Mouse (Mus musculus) brain, adult 2 months (tissue): ENCODE measurements at regions not wholly inside any gene's neighbourhood (a gene's known extent, or its start where the extent isn't known, plus 50 kb on each side); places are given as distances from the start of the nearest gene placed in this dataset.
A peak's percentile ranks its signal among the peaks of the same experiment; 100 is the strongest.

Experiments used
- DNase-seq: peaks from one replicate; pipeline ENCODE4 v3.0.0; 2011; ENCODE audit warnings: low read depth, low spot score

DNA sequence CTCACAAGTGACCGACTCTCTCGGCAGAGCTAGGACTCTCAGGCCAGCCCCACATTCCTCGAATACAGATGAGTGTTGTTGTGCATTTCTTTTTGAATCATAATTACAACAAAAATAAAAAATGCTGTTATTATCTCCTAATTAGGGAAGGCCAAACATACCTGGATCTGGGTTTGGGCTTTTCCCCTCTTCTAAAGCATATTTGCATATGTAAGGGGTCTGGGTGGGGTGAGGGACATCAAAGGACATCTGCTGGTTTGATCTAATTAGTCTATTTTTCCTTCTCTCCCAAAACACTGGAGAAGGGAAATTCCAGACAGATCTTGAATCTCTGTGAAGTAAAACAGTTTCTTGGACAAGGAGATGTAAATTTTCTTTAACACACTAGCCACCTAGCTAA lies 85.3 kb downstream of the Tfap2a start:
- no peak for DNase-seq

- peak; percentile 94 for DNase-seq
Measured at GRCm38 (mm10) chr13:40651056-40651455, 87.1 kb downstream of the Tfap2a start.

DNA sequence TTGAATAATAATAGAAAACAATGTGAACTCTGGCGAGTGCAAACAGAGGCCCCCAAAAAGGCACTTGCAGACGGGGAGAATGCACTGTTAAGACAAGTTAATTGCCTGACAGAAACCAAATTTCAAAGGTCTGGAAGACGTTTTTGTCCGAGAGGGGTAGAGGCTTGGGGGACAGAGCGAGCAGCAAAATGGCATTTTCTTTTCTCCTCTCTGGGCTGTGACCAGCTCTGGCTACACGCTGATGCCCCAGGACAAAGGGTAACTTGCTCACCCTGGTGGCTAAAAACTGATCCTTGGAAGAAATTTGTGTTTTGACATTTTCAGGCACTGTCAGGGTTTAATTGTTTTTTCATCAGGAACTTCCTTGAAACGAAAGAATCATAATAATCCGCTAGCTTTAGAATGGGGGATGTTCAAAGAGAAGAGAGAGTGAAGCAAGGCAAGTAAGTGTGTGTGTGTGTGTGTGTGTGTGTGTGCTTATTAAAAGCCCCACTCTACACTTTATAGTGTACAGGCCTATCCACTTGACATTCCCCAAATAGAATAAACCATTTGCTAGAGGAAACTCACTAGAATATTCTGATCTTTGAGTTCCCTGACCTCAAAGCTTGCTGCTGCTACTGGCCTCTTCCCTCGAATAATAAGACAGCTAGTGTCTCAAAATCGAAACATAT lies 88.0 kb downstream of the Tfap2a start:
- peak; percentile 2 for DNase-seq

- no peak for DNase-seq
Measured at GRCm38 (mm10) chr13:40649096-40650035, 88.8 kb downstream of the Tfap2a start.

GRCm38 (mm10) chr13:40646131-40646530 lies 92.0 kb downstream of the Tfap2a start:
- DNase-seq: no peak

- DNase-seq: no peak
Measured at GRCm38 (mm10) chr13:40645646-40646045, 92.5 kb downstream of the Tfap2a start.

- no peak for DNase-seq
Measured at GRCm38 (mm10) chr13:40642931-40643330, 95.2 kb downstream of the Tfap2a start.

DNA sequence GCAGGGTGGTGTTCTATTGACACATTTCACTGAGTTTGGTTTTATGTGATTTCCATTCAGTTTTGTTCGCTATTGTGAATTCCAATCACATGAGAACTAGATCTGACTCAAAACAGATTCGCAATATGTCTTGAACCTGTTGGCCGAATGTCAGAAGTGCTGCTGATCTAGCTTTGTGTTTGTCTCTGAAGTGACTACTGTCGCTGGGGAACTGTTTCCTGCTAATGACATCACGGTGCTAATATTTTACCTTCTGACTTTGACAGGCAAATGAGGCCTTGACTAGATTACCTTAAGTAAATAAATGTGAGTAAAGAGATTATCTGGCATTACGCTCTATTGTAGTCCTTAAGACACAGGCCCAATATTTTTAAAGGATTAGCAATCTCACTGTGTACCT lies 100.9 kb downstream of the Tfap2a start:
- no peak for DNase-seq

DNA sequence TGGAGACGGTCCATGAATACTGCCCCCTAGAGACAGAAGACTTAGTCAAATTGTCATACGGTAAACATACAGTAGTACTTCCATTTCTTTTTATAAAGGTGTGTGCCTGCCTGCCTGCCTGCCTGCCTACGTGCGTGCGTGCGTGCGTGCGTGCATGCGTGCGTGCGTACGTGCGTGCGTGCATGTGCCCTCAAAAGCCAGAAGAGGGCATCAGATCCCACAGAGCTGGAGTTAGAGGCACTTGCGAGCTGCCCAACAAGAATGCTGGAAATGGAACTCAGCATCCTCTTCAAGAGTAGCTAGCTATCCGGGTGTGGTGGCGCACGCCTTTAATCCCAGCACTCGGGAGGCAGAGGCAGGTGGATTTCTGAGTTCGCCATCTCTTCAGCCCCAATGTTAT lies 120.3 kb downstream of the Tfap2a start:
- no peak for DNase-seq

DNA sequence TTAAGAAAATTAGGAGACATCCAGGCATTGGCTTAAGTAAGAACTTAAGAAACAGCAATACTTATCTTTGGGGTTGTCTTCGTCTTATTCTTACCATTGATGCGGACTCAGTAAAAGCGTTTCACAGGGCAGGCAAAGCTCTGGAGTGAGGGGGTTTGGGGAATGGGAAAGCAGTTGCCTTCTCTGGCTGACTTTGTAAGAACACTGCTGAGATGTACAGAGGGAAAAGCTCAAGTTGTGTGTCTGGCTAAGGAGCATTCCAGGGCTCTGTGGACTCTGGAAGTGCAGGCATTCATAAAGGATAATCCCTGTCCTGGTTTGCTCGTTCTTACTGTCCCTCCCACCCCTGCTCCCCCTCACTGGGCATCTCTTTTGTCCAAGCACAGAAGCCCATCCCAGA lies 129.7 kb downstream of the Tfap2a start:
- no peak for DNase-seq

GRCm38 (mm10) chr13:40606405-40607271 lies 131.5 kb downstream of the Tfap2a start:
- peak; percentile 61 for DNase-seq

DNA sequence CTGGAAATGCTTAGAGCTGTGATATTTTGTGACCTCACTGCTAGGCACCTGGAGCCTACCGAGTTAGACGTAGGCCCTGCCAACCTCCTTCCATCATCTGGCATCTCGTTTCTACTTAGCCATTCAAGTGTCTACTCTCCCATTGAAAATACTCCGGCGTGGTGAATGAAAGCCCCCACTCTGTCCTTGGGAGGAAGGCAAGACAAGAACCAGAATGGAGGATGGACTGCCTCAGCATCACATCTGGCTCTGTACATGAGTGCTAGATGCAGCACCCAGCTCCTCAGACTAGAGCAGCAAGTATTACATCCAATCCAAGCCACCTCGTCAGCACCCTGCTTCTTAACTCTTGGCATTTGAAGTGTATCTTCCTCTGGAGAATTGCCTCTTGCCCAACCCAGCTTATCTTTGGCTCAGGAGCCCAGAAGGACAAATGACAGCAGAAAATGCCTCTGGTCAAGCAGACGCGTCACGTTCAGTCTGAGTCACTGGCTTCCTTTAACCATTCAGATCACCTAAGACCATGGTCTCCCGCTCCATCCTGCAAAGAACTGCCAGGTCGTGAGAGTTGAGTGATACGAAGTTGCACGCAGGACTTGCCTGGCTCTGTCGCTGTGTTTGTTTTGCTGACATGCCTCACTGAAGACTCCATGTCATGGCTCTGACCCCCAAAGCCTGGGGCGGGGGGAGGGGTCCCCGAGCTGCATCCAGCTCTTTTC lies 132.3 kb downstream of the Tfap2a start:
- DNase-seq: peak; percentile 2

- DNase-seq: peak; percentile 4
Measured at GRCm38 (mm10) chr13:40574981-40575745, 163.0 kb downstream of the Tfap2a start.

DNA sequence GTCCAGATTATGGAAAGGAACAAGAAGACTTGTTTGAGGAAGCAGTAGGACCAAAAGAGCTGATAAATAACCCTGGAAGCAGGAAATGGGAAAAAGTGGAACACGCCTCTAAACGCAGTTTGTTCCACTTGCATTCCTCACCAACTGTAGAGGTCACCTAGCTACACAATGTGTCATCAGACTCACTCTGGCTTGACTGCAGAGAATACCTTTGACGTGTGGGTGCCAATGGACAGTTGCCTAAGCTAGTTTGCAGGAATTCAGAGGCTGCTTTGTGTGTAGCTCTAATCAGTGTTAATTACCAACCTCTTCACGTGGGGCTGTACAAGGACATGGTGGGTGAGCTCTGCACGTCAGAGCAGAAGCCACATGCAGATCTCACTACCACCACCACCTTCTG lies 168.7 kb downstream of the Tfap2a start:
- no peak for DNase-seq

GRCm38 (mm10) chr13:40567821-40568220 lies 170.4 kb downstream of the Tfap2a start:
- DNase-seq: no peak

GRCm38 (mm10) chr13:40564351-40564750 lies 173.8 kb downstream of the Tfap2a start:
- no peak for DNase-seq

- peak; percentile 2 for DNase-seq
Measured at GRCm38 (mm10) chr13:40554368-40554767, 183.8 kb downstream of the Tfap2a start.

GRCm38 (mm10) chr13:40525501-40525900 lies 164.3 kb upstream of the Ofcc1 start:
- DNase-seq: no peak

DNA sequence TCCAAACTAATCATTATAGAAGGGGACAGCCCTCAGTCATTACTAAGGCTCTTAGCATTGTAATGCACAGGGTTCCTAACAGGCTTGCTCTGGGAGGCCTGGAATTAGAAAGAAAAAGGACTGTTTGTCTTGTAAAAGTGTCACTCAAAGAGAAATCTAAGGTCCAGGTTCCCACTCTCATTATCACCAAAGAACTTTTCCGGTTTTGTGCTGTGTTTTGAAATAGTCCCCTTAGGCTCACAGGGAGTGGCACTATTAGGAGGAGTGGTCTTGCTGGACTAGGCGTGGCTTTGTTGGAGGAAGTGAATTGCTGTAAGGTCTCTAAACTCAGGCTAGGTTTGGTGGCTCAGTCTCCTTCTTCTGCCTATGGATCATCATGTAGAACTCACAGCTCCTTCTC lies 161.9 kb upstream of the Ofcc1 start:
- DNase-seq: no peak

DNA sequence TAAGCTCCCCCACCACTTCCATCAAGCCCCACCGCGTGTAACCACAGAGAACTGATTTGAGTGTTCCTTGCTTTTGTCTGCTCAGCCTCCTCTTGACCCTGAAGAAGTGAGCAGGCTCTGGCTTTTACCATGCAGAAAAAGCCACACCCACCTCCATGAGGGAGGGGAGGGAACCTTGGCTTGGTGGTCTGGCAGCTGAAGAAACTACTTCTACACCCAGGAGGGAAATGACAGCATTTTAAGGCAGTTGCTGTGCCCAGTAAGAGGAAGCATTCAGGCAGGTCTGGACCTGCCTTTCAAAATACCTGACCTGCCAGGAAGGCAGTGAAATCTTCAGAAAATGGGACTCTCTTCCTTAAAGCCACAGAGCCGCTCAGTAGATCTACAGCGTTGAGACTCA lies 156.9 kb upstream of the Ofcc1 start:
- no peak for DNase-seq

GRCm38 (mm10) chr13:40509290-40509689 lies 148.0 kb upstream of the Ofcc1 start:
- no peak for DNase-seq
